Mouse (Mus musculus): ENCODE results near the gene Macf1.
"Not testable (repeated sequence)": the region's sequence is repeated elsewhere in the genome, so short reads cannot be mapped to it uniquely, and the experiment has no call there.

DNA sequence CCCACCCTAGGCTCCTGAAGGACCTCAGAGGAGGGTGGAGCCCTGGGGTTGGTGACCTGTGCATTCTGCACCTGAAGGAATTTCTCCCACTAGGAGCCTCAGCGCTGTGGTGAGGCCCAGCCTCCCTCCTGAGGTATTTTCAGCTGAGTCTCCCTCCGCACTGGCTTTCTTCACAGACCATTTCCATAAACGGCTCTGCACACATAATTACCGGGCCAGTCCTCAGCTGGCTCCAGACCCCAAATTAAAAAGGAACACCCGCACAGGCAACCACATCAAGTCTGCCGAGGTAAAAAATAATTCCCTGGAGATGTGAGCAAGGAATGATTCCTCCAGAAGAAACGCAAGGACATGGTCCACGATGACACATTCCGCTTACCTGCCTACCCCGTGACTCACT, 348.9 kb downstream of the Macf1 start:
- not testable (repeated sequence) for TF ChIP-seq MAX (IDR thresholded peaks at IDR 0.05; ENCODE audit: low read depth); POLR2A (IDR thresholded peaks at IDR 0.05; ENCODE audit: insufficient read length, low read depth)
